Mouse (Mus musculus): ENCODE measurements at regions not wholly inside any gene's neighbourhood (a gene's known extent, or its start where the extent isn't known, plus 50 kb on each side); places are given as distances from the start of the nearest gene placed in this dataset.

GRCm38 (mm10) chr2:133020173-133020837 is 74.6 kb upstream of the Fermt1 start:
- peak; percentile 22 to 71 for DNase-seq (ENCODE audit: low spot score in 2 of 2)

GRCm38 (mm10) chr2:133021244-133021643 is 75.5 kb upstream of the Fermt1 start:
- no peak for DNase-seq (ENCODE audit: low spot score in 2 of 2)

GRCm38 (mm10) chr2:133027038-133027437 is 81.3 kb upstream of the Fermt1 start:
- no peak for DNase-seq (ENCODE audit: low spot score in 2 of 2)

GRCm38 (mm10) chr2:133035421-133035820 is 89.7 kb upstream of the Fermt1 start:
- no peak for DNase-seq (ENCODE audit: low spot score in 2 of 2)

- no peak for DNase-seq (ENCODE audit: low spot score in 2 of 2)
These were observed 95.0 kb upstream of the Fermt1 start for GRCm38 (mm10) chr2:133040708-133041107.

GRCm38 (mm10) chr2:133077698-133078356 is 132.1 kb upstream of the Fermt1 start:
- DNase-seq (ENCODE audit: low spot score in 2 of 2): no peak

- DNase-seq (ENCODE audit: low spot score in 2 of 2): no peak
These were observed 145.3 kb upstream of the Fermt1 start for GRCm38 (mm10) chr2:133090976-133091375.

GRCm38 (mm10) chr2:133113642-133114041 is 167.9 kb upstream of the Fermt1 start:
- peak; percentile 4 to 45 for DNase-seq (ENCODE audit: low spot score in 2 of 2)

- no peak for DNase-seq (ENCODE audit: low spot score in 2 of 2)
These were observed 172.9 kb upstream of the Fermt1 start for GRCm38 (mm10) chr2:133118651-133119050.

GRCm38 (mm10) chr2:133125212-133125801 is 179.6 kb upstream of the Fermt1 start:
- no peak for DNase-seq (ENCODE audit: low spot score in 2 of 2)

- no peak for DNase-seq (ENCODE audit: low spot score in 2 of 2)
These were observed 189.2 kb upstream of the Fermt1 start for GRCm38 (mm10) chr2:133134878-133135277.

- DNase-seq (ENCODE audit: low spot score in 2 of 2): no peak
These were observed 193.2 kb upstream of the Fermt1 start for GRCm38 (mm10) chr2:133138877-133139276.

GRCm38 (mm10) chr2:133141341-133142035 is 195.8 kb upstream of the Fermt1 start:
- DNase-seq (ENCODE audit: low spot score in 2 of 2): no peak

- no peak for DNase-seq (ENCODE audit: low spot score in 2 of 2)
These were observed 206.8 kb upstream of the Fermt1 start for GRCm38 (mm10) chr2:133152461-133152860.

GRCm38 (mm10) chr2:133156537-133156936 is 210.8 kb upstream of the Fermt1 start:
- no peak for DNase-seq (ENCODE audit: low spot score in 2 of 2)

- DNase-seq (ENCODE audit: low spot score in 2 of 2): no peak
These were observed 212.5 kb upstream of the Fermt1 start for GRCm38 (mm10) chr2:133158206-133158605.

- DNase-seq (ENCODE audit: low spot score in 2 of 2): no peak
These were observed 213.7 kb upstream of the Fermt1 start for GRCm38 (mm10) chr2:133159398-133159797.

GRCm38 (mm10) chr2:133176411-133176810 is 230.7 kb upstream of the Fermt1 start:
- no peak for DNase-seq (ENCODE audit: low spot score in 2 of 2)

GRCm38 (mm10) chr2:133181216-133181615 is 235.5 kb upstream of the Fermt1 start:
- DNase-seq (ENCODE audit: low spot score in 2 of 2): no peak

- no peak for DNase-seq (ENCODE audit: low spot score in 2 of 2)
These were observed 237.2 kb upstream of the Fermt1 start for GRCm38 (mm10) chr2:133182920-133183319.

- no peak for DNase-seq (ENCODE audit: low spot score in 2 of 2)
These were observed 258.7 kb upstream of the Fermt1 start for GRCm38 (mm10) chr2:133204295-133204866.

- DNase-seq (ENCODE audit: low spot score in 2 of 2): no peak
These were observed 262.8 kb upstream of the Fermt1 start for GRCm38 (mm10) chr2:133208498-133208897.
